Mouse (Mus musculus): Measurements from ENCODE around the gene Acyp1.
"Not testable (repeated sequence)": the region's sequence is repeated elsewhere in the genome, so short reads cannot be mapped to it uniquely, and the experiment has no call there.

Gene Acyp1

GRCm38 (mm10) chr12:85281756-85282155, 6.5 kb downstream of the Acyp1 start:
- DNase-seq (ENCODE audit: low spot score in 2 of 2): not testable (repeated sequence)

GRCm38 (mm10) chr12:85280845-85281651, 7.2 kb downstream of the Acyp1 start:
- DNase-seq (ENCODE audit: low spot score in 2 of 2): no peak

- DNase-seq (ENCODE audit: low spot score in 2 of 2): peak; percentile 93 to 96
These were observed 8.0 kb downstream of the Acyp1 start for GRCm38 (mm10) chr12:85280105-85280844.

GRCm38 (mm10) chr12:85279396-85280080, 8.7 kb downstream of the Acyp1 start:
- no peak for DNase-seq (ENCODE audit: low spot score in 2 of 2)

GRCm38 (mm10) chr12:85278919-85279318, 9.3 kb downstream of the Acyp1 start:
- no peak for DNase-seq (ENCODE audit: low spot score in 2 of 2)

- DNase-seq (ENCODE audit: low spot score in 2 of 2): no peak
These were observed 12.0 kb downstream of the Acyp1 start for GRCm38 (mm10) chr12:85276273-85276672.

- no peak for DNase-seq (ENCODE audit: low spot score in 2 of 2)
These were observed 14.7 kb downstream of the Acyp1 start for GRCm38 (mm10) chr12:85273508-85273907.

- DNase-seq (ENCODE audit: low spot score in 2 of 2): no peak
These were observed 16.4 kb downstream of the Acyp1 start for GRCm38 (mm10) chr12:85271843-85272206.

- no peak for DNase-seq (ENCODE audit: low spot score in 2 of 2)
These were observed 17.0 kb downstream of the Acyp1 start for GRCm38 (mm10) chr12:85271132-85271842.

- DNase-seq (ENCODE audit: low spot score in 2 of 2): peak; percentile 83 to 86
These were observed 17.9 kb downstream of the Acyp1 start, which contains the start of gene Mlh3 for GRCm38 (mm10) chr12:85270319-85270718. TSS of gene Mlh3 (minus strand) at chr12:85270599.

GRCm38 (mm10) chr12:85269821-85270220, 18.4 kb downstream of the Acyp1 start:
- no peak for DNase-seq (ENCODE audit: low spot score in 2 of 2)

- DNase-seq (ENCODE audit: low spot score in 2 of 2): no peak
These were observed 22.0 kb downstream of the Acyp1 start for GRCm38 (mm10) chr12:85266248-85266647.

- DNase-seq (ENCODE audit: low spot score in 2 of 2): no peak
These were observed 23.3 kb downstream of the Acyp1 start for GRCm38 (mm10) chr12:85264940-85265339.

- DNase-seq (ENCODE audit: low spot score in 2 of 2): no peak
These were observed 23.7 kb downstream of the Acyp1 start for GRCm38 (mm10) chr12:85264531-85264930.

- no peak for DNase-seq (ENCODE audit: low spot score in 2 of 2)
These were observed 25.0 kb downstream of the Acyp1 start for GRCm38 (mm10) chr12:85263190-85263589.

- no peak for DNase-seq (ENCODE audit: low spot score in 2 of 2)
These were observed 25.7 kb downstream of the Acyp1 start for GRCm38 (mm10) chr12:85262489-85262888.

GRCm38 (mm10) chr12:85257008-85257639, 31.1 kb downstream of the Acyp1 start:
- no peak for DNase-seq (ENCODE audit: low spot score in 2 of 2)

GRCm38 (mm10) chr12:85256074-85256751, 32.0 kb downstream of the Acyp1 start:
- DNase-seq (ENCODE audit: low spot score in 2 of 2): no peak

GRCm38 (mm10) chr12:85252083-85252482, 36.2 kb downstream of the Acyp1 start:
- DNase-seq (ENCODE audit: low spot score in 2 of 2): no peak

GRCm38 (mm10) chr12:85237553-85237952, 50.7 kb downstream of the Acyp1 start:
- DNase-seq (ENCODE audit: low spot score in 2 of 2): no peak

Data from right cerebral cortex, postnatal 36 days (tissue).